Mouse (Mus musculus) embryo, embryonic 10 days (tissue): ENCODE measurements around the gene Sv2a.
A peak's percentile ranks its signal among the peaks of the same experiment; 100 is the strongest.
"Not testable (repeated sequence)": the region's sequence is repeated elsewhere in the genome, so short reads cannot be mapped to it uniquely, and the experiment has no call there.

ENCODE experiments used
- DNase-seq: peaks from one replicate; pipeline ENCODE4 v3.0.0-alpha.2; 2015; ENCODE audit warnings: low spot score

Sv2a gene

DNA sequence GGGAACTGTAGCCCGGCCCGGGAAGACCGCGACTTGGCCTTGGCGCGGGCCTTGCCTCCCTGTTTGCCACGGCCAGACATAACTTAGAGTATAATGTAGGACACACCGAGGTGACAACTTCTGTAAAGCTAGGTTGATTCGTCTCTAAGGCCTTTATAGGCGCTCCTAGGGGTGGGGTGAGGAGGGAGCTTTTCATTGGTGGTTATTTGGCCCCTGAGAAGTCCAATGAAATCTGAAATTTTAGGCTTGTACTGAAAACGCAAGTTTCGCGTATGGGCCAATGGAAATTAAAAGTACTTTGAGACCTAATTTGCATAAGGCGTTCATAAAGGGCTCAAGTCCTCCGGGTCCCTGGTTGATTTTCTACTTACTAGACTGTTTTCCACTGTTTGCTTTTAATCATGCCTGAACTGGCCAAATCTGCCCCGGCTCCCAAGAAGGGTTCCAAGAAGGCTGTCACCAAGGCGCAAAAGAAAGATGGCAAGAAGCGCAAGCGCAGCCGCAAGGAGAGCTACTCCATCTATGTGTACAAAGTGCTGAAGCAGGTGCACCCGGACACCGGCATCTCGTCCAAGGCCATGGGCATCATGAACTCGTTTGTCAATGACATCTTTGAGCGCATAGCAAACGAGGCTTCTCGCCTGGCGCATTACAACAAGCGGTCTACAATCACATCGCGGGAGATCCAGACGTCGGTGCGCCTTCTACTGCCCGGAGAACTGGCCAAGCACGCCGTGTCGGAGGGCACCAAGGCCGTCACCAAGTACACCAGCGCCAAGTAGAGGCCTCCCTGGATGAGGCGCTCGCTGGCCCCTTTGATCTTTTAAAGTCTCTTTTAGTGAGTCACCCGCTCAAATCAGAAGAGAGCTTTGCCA, 40.1 kb downstream of the Sv2a start, which contains the start of the genes Hist2h2ac and Hist2h2be:
Gene Hist2h2ac, minus strand, starts transcription at position 116 of the 875 bp plus-strand sequence.
Gene Hist2h2be, plus strand, starts transcription at position 355 of the 875 bp plus-strand sequence.
- peak; percentile 90 for DNase-seq

DNA sequence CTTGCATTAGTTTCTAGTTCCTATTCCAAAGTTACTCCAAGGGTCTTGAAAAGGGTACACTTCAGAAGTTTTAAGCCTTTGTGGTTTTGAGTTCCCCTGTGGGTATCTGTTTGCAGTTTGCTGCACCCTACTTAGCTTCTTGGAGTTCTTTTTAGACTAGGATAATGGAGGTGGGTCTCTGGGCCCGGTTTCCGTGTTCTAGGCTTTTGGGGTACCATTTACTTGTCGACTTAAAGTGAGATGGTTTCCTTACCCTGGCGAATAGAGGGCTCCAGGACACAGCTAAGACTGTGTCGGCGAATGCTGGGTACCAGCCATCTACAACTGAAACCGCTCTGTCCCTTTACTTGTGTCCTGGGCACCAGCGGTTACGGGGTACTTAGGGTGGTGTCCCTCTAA, 40.7 kb downstream of the Sv2a start:
- peak; percentile 19 for DNase-seq

- DNase-seq, result no peak
Observed at GRCm38 (mm10) chr3:96222774-96223173, 41.8 kb downstream of the Sv2a start.

DNA sequence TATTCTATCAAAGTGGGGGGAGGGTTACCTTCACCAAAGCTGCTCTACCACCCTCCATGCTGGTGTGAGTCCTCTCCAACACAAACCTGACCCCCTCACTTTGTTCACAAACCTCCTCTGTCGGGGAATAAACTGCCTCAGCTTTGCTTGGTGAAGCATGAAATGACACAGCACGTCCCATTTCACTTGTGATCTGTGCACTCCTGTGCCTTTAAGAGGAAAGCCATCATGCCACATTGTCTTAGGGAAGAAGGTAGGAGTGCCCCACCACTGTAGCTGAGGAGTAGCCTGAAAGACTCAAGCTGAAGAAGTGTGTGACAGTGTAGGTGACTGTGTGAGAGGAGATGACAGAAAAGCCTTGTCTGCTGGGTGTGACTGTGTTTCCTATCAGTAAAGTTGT, 44.5 kb downstream of the Sv2a start:
- DNase-seq, result no peak

GRCm38 (mm10) chr3:96226695-96227648, 46.0 kb downstream of the Sv2a start:
- DNase-seq, result no peak

GRCm38 (mm10) chr3:96228828-96229227, 47.9 kb downstream of the Sv2a start:
- DNase-seq, result no peak

GRCm38 (mm10) chr3:96230404-96230803, 49.5 kb downstream of the Sv2a start:
- DNase-seq, result no peak

DNA sequence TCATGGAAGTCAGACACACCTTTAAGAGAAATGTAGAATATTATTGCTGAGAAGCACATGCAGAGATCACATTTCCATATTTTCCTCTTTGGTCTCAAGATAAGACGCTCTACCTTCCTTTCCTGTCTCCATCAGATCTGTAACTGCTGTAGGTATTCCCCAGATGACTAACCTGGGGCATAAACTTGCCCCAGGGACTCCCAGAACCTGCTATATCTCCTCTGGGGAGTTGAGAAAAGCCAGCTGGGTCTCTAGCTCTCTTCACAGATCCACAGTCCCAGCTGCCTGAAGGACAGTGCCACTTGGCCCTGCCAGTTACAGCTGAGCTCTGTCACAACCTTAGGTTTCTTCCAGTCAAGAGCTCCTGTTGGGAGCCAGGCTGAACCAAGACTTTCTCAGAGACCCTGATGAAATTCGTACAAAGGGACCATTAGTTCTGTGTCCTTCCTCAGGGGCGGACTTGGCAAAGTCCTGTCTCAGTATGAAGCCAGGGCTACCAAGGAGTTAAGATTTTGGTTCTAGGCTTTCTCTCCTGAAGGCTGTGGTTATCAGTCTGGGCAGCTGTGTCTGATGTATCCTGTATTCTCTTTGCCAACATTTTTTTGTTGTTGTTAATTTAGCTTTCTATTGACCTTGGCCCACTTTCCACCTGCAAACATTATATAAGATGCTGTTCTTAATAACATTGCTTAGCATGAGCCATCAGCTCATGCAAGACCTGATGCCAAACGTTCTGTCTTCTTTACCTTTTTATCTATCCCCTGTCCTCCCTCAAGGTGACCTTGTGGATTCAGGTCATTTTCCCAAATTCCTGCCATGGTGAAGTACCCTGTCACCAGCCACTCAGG, 50.2 kb downstream of the Sv2a start:
- no peak for DNase-seq

GRCm38 (mm10) chr3:96231758-96232120, 50.8 kb downstream of the Sv2a start:
- DNase-seq, result no peak

GRCm38 (mm10) chr3:96234914-96235313, 54.0 kb downstream of the Sv2a start:
- DNase-seq, result no peak

DNA sequence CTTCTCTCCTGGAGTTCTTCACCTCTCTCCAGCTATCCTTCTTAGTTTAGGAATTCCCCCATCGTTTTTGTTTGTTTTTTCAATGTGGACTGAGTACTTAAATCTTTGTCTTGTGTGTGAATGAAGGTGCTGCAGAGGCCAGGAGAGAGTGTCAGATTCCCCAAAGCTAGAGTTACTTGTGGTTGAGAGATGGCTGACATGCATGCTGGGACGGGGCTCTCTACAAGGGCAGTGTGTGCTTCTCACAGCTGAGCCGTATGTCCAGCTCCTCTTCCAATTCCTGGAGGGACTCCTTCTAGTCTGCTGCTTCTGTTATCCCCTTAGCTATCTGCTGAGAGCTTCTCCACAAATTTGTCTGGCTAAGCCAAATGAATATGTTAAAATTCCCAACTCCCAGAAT, 54.9 kb downstream of the Sv2a start:
- no peak for DNase-seq

- DNase-seq, result peak; percentile 27
Observed at GRCm38 (mm10) chr3:96236834-96237334, 55.9 kb downstream of the Sv2a start.

DNA sequence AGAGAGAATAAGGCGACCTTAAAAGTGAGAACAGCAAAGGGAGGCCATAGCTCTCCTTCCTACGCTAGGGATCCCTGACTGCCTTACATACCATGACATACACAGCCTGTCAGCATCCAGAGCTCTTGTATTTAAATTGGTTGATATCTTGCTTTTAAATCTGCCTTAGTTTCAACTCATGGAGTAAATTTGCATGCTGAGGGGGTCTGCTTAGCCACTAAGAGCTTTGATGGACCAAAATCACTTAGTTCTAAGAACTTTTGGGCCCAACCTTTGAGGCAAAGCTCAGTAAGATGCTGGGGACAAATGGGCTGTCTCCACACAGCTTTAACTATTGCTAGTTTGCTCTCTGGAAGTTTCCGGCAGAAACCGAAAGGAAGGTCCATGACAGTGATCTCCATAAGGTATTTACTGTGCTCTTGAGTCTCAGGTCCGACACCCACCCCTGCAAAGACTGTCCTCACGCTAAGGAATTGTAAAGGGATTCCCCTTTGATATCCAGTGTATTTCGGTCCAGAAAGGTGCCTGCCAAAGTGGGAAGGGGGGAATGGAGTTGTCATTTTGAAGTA, 56.5 kb downstream of the Sv2a start:
- peak; percentile 60 for DNase-seq

GRCm38 (mm10) chr3:96237904-96238511, 57.1 kb downstream of the Sv2a start:
- DNase-seq, result peak; percentile 72

DNA sequence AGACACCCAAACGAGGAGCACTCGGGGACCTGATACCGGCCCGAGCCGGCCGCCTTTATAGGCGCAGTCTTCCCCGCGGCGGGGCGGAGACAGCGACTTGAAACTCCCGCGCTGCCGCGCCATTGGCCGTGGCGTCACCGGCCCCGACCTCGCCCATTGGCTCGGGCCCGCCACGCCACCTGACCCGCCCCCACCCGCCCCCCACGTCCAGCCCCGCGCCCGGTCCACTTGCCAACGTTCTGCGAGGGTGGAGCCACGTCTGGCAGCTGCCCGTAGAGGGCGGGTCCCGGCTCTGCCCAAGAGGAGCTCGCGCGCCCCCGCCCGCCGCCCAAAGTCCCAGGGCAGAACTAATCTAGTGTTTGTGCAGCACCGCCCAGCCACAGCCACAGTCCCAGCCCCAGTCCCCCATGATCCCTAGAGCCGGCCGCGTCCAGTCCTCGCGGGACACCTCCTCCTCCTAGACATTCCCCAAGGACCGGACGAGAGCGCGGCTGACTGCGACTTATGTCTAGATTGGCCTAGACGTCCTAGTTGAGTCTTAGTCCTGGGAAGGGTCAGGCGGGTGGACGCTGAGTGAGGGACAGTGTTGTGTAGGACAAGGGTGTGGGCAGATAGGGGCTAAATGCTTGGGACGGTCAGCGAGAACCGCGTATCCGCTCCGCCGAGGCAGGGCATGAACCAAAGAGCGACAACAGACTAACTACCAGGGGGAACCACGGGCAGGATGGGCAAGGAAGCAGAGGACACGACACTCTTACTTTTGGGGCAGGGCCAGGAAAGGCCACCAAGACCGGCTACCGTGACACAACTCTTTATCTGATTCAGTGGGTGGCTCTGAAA, 58.2 kb downstream of the Sv2a start, which contains the start of gene Hist2h3c2:
Gene Hist2h3c2, minus strand, starts transcription at position 174 of the 840 bp plus-strand sequence.
- DNase-seq, result not testable (repeated sequence)

- DNase-seq, result peak; percentile 78
Observed at GRCm38 (mm10) chr3:96239949-96240798, 59.2 kb downstream of the Sv2a start, which contains the start of gene Hist2h2aa2. TSS of gene Hist2h2aa2 (minus strand) at chr3:96240276.

DNA sequence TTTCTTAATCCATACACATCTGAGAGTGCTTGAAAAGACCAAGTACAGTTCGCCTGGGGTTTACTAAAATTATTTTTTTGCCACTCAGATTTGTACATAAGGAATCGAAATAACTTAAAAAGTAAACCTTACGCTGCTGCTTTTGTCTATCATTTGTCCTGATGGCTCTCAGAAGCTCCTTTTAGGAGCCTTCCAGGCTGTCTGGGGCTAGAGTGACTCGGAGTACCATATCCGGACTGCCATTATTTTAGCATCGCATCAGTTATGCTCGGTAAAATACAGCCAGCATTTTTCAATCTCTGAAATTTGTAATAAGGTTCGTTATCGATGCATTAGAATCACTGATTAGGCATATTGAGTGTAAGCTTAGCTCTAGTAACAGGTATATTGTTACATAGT, 59.8 kb downstream of the Sv2a start:
- DNase-seq, result no peak

DNA sequence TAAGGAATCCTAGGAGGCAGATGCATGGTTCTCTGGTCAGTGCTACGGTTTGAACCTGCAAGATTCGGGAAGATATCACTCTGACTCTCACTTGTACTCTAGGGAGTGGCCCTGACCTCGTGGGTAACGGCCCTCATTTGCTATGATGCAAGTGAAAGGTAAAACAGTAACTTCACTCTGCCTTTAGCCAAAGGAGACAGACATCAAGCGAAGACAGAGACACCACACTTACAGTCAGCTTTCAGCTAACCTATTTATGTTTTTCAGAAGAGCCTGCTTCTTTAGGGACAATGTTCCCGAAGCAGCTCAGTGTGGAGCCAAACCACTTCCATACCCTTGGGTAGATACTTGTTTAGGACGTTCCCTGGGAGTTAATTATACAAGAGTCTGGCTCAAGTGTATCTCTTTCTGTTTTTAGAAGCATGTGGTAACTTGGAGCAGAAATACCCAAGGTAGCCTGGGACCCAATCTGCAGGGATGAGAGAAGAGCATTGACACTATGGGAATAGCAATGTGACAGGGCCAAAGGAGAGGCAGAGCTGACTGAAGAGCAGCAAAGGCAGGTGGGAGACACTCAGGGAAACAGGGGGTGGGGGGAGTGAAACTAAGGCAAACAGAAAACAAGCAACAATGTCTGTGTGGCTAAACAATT, 63.1 kb downstream of the Sv2a start:
- DNase-seq, result no peak
